7 mouse cellular contexts compared by ENCODE assay signal in genomic region chr6:137754056-137754856, GRCm38 (mm10). TPM values are rescaled to one million over a fixed set of nuclear protein-coding genes. Genes with fewer than 3 reads are reported as not detected.
DNase-seq lines count a peak whose midpoint lies in the region; ATAC-seq and TF ChIP-seq lines count a peak whose summit lies in the region.

TSS of gene Dera (plus strand) at chr6:137754546.

- no peaks in the 10 kb centered on the region for H3K4me1 ChIP-seq in cortical plate, adult 2 months (ENCODE audit: control insufficient read depth, insufficient read depth, low read length)
- H3K4me1 ChIP-seq in limb, embryonic 10.5 days, result peaks cover 15% of the 10 kb centered on the region
- peaks cover 8% of the 10 kb centered on the region; the same call in 1 of the 2 replicates for H3K4me1 ChIP-seq in midbrain, embryonic 12.5 days

- H3K27me3 ChIP-seq in limb, embryonic 10.5 days (ENCODE audit: low read depth, poor library complexity, severe bottlenecking), result no peaks in the 10 kb centered on the region
- H3K27me3 ChIP-seq in midbrain, embryonic 12.5 days, result no peaks in the 10 kb centered on the region

- no peak for TF ChIP-seq POLR2A in cortical plate, adult 2 months (IDR thresholded peaks at IDR 0.05; ENCODE audit: extremely low read depth, insufficient read depth, low read length)

- ATAC-seq in midbrain, embryonic 12.5 days (ENCODE audit: low FRiP score, low read depth), result peak; percentile 92

- no peak within 1 kb of the TSS for H3K27ac ChIP-seq in cortical plate, adult 2 months (ENCODE audit: insufficient read depth, low read length)
- H3K27ac ChIP-seq in limb, embryonic 10.5 days, result peak within 1 kb of the TSS; percentile 92
- 0 out of 2 replicates have a peak within 1 kb of the TSS, but pooled peaks have one; percentile 1 for H3K27ac ChIP-seq in midbrain, embryonic 12.5 days (replicated peaks)

- peak within 1 kb of the TSS; percentile 57 for H3K9ac ChIP-seq in midbrain, embryonic 12.5 days (replicated peaks)

- peak within 1 kb of the TSS; percentile 72 for H3K4me2 ChIP-seq in midbrain, embryonic 12.5 days (replicated peaks)

- peak; percentile 88 to 94 for DNase-seq in adrenal gland, adult (ENCODE audit: inconsistent age in 2 of 2, low spot score in 1 of 2)
- peak; percentile 88 for DNase-seq in gastrocnemius, postnatal 14 days
- DNase-seq in induced T-regulatory cell, adult 2 months (ENCODE audit: low read depth), result peak; percentile 94
- peak; percentile 92 for DNase-seq in limb, embryonic 10.5 days (ENCODE audit: low spot score)
- DNase-seq in spleen, adult 12 weeks (ENCODE audit: low spot score), result peak; percentile 82

- intact Hi-C loops in gastrocnemius, postnatal 14 days (cut with DNase I; ENCODE audit: low total_unique reads), result no loop called here

- no peak for TF ChIP-seq CTCF in cortical plate, adult 2 months (IDR thresholded peaks at IDR 0.05; ENCODE audit: extremely low read depth, insufficient read depth, low read length)

- no peaks in the 10 kb centered on the region for H3K9me3 ChIP-seq in limb, embryonic 10.5 days (replicated peaks)
- H3K9me3 ChIP-seq in midbrain, embryonic 12.5 days, result no peaks in the 10 kb centered on the region

- H3K4me3 ChIP-seq in cortical plate, adult 2 months (ENCODE audit: insufficient read depth, low read length), result peak within 1 kb of the TSS; percentile 50
- peak within 1 kb of the TSS; percentile 73 for H3K4me3 ChIP-seq in limb, embryonic 10.5 days
- peak within 1 kb of the TSS; percentile 67 for H3K4me3 ChIP-seq in midbrain, embryonic 12.5 days

- 13% methylated on average over 26 of the region's 26 CpGs for WGBS in limb, embryonic 10.5 days
- WGBS in midbrain, embryonic 12.5 days, result 11% methylated on average over 25 of the region's 26 CpGs

- peaks cover 35% of the 10 kb centered on the region for H3K36me3 ChIP-seq in limb, embryonic 10.5 days
- H3K36me3 ChIP-seq in midbrain, embryonic 12.5 days, result peaks cover 25% of the 10 kb centered on the region

RNA-seq across cellular contexts. Expression of gene Dera, which starts in this region (rescaled TPM):
- polyA plus RNA-seq in cortical plate, adult 2 months (2012; rRNA removed), result 3.2 and 4.0 TPM in 2 replicates
- total RNA-seq in gastrocnemius, postnatal 14 days (2021), result 10 to 100 TPM; 10.7 to 12.3 TPM
- 76.0 and 87.9 TPM in 2 replicates for polyA plus RNA-seq in limb, embryonic 10.5 days (2016; fragmentation: Nextera tagmentation; extraction: Ambion mirVana)
- polyA plus RNA-seq in midbrain, embryonic 12.5 days (2016; fragmentation: Nextera tagmentation; extraction: Ambion mirVana), result 38.7 and 40.4 TPM in 2 replicates
